Mouse (Mus musculus) granulocyte monocyte progenitor cell, adult 5-6 weeks (primary cell): Measurements from ENCODE around the gene Det1. TPM values are rescaled to one million over a fixed set of nuclear protein-coding genes. Genes with fewer than 3 reads are reported as not detected.

ENCODE experiments used
- ATAC-seq: replicated peaks from 2 replicates; pipeline ENCODE4 v1.8.0; 2016; ENCODE audit warnings: mild to moderate bottlenecking, moderate TSS enrichment, inconsistent platforms; ENCODE audit not compliant: poor library complexity, severe bottlenecking
- total RNA-seq, 2 experiments: library from RNA; stranded (forward) in 1 of 2; stranded (reverse) in 1 of 2; fragments of 200-712, 200-1000 nt in 1 of 2; fragments of >200 nt in 1 of 2; fragmentation: Nextera tagmentation in 1 of 2; gene quantifications; 2 replicates each; pipeline ENCODE4 v1.2.3; 2014 to 2017

The Det1 gene
- total RNA-seq, 2 experiments from 2014 or later: 17.9 to 22.5 TPM

GRCm38 (mm10) chr7:78791359-78792222 is 55.5 kb downstream of the Det1 start:
- ATAC-seq: peak; percentile 89

- no peak for ATAC-seq
Observed at GRCm38 (mm10) chr7:78787793-78788380, 59.2 kb downstream of the Det1 start.

- no peak for ATAC-seq
Observed at GRCm38 (mm10) chr7:78785906-78786305, 61.2 kb downstream of the Det1 start.

- peak; percentile 98 for ATAC-seq
Observed at GRCm38 (mm10) chr7:78782639-78783581, 64.2 kb downstream of the Det1 start, which contains the start of the genes Mrps11 and Mrpl46. TSS of gene Mrps11 (plus strand) at chr7:78783119. TSS of gene Mrpl46 (minus strand) at chr7:78783531.

GRCm38 (mm10) chr7:78778741-78779140 is 68.3 kb downstream of the Det1 start:
- ATAC-seq: no peak

Other genes with a start within 250 kb of the Det1 start
- not detected in 2 replicates for gene Ntrk3, start 109.3 kb downstream of the Det1 start, total RNA-seq (2014; fragmentation: Nextera tagmentation)
- not detected in 2 replicates for gene Ntrk3, start 109.3 kb downstream of the Det1 start, total RNA-seq (2017)
- 40.4 and 49.9 TPM in 2 replicates for gene Mrps11, start 64.1 kb downstream of the Det1 start, total RNA-seq (2014; fragmentation: Nextera tagmentation)
- gene Mrps11, start 64.1 kb downstream of the Det1 start, total RNA-seq (2017): 32.4 and 35.7 TPM in 2 replicates
- 30.9 and 37.6 TPM in 2 replicates for gene Mrpl46, start 63.7 kb downstream of the Det1 start, total RNA-seq (2014; fragmentation: Nextera tagmentation)
- 58.0 and 60.1 TPM in 2 replicates for gene Mrpl46, start 63.7 kb downstream of the Det1 start, total RNA-seq (2017)
- 29.4 and 44.3 TPM in 2 replicates for gene Aen, start 48.6 kb upstream of the Det1 start, total RNA-seq (2014; fragmentation: Nextera tagmentation)
- gene Aen, start 48.6 kb upstream of the Det1 start, total RNA-seq (2017): 32.9 and 35.2 TPM in 2 replicates
- gene Isg20, start 66.2 kb upstream of the Det1 start, total RNA-seq (2014; fragmentation: Nextera tagmentation): 7.0 and 10.9 TPM in 2 replicates
- gene Isg20, start 66.2 kb upstream of the Det1 start, total RNA-seq (2017): 3.8 and 10.4 TPM in 2 replicates
- not detected in 2 replicates for gene Acan, start 206.2 kb upstream of the Det1 start, total RNA-seq (2014; fragmentation: Nextera tagmentation)
- not detected in 2 replicates for gene Acan, start 206.2 kb upstream of the Det1 start, total RNA-seq (2017)